Mouse (Mus musculus): ENCODE results near the gene Rbm6. TPM values are rescaled to one million over a fixed set of nuclear protein-coding genes. Genes with fewer than 3 reads are reported as not detected.
A peak's percentile ranks its signal among the peaks of the same experiment; 100 is the strongest.

The Rbm6 gene
- polyA plus RNA-seq, 1 experiment, result 19.0 TPM

DNA sequence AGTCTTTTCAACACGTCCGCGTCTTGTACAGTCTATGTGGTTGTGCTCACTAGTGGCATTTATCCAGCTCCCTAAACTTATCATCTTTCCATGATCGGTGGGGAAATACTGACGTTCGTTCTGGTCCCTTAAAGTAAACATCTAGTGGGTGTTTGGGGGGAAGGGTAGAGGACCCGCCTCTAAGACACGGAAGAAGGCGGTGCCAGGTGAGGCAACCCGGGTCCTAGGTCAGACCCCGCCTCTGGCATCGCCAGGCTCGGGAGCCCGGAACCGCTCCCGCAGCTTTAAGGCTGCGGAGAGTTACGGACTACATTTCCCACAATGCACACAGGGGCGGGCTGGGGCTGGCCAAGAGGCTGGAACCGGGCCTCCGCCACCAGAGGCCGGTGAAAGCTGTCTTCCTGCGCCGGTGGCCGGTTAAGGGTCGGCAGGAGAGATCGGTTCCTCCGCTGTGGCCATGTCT lies 14.8 kb upstream of the Rbm6 start, which contains the start of gene Mon1a:
TSS of gene Mon1a (plus strand) at position 348 of the 463 bp plus-strand sequence.
- under 1% methylated on average over 28 of the region's 28 CpGs for WGBS
- DNase-seq (ENCODE audit: low read depth, low spot score), result no peak

DNA sequence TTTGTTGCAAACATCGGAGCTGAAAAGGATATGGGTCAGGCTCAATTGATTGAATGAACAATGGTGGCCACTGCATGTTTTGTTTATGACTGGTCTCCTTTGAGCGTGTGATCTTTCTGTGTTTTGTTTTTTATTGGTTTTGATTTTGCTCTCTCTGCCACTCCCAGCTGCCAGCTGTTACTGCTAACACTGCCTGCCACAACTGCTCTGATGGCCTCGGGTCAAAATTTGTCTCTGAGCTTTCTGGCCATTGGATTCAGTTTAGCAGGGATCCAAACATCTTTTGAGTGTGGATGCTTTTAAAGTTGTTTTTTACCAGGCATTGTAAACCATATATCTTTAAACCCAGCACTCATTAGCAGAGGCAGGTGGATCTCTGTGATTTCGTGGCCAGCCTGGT lies 7.4 kb upstream of the Rbm6 start:
- WGBS, result 41% methylated on average over 4 of the region's 4 CpGs
- DNase-seq (ENCODE audit: low read depth, low spot score), result no peak

DNA sequence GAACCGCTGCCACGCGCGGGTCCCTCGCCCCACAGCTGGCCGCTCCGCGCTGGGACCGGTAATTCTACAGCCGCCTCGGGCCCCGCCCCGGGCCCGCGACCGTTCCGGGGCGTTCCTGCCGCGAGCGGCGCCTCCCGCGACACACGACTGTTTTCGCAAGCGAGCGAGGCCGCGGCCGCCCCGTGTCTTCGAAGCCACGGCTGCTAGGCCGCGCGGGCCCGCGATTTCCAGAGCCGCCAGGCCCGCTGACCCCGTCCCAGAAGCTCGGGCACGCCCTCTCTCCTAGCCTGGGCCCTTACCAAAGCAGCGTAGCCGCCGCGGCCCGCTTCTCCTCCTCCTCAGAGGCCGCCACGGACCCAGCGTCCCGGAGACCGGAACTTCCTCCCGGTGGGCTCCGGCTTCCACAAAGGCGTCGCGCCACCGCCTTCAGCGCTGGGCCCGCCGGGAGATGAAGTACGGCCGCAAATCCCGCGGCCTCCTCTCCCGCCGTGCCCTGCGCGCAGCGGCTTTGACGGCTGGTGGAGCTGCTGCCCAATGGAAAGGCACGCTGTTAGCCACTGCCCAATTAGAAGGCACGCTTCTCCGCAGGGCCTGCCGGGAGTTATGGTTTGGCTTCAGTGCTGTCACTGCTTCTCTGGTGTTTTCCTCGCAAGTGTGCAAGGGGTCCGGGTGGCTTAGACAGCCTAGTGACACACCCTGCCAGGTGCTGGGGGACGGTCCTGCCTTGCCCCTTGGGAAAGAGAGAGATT lies 513 bp downstream of the Rbm6 start:
- DNase-seq (ENCODE audit: low read depth, low spot score), result peak; percentile 87
- WGBS, result under 1% methylated on average over 80 of the region's 80 CpGs

DNA sequence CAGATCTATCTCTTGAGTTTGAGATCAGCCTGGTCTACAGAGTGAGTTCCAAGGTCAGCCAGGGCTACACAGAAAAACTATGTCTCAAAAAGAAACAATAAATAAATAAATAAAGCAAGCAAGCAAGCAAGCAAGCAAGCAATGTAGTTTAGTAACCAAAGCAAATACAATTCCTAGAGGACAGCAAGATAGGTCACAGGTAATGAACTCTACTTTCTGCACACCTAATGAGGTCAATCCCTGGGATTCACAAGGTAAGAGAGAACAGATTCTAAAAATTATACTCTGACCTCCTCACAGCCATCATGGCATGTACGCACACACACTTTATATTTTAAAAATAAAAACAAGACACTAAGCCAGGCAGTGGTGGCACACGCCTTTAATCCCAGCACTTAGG lies 7.0 kb downstream of the Rbm6 start:
- WGBS, result 100% methylated on average over 2 of the region's 2 CpGs
- DNase-seq (ENCODE audit: low read depth, low spot score), result no peak

DNA sequence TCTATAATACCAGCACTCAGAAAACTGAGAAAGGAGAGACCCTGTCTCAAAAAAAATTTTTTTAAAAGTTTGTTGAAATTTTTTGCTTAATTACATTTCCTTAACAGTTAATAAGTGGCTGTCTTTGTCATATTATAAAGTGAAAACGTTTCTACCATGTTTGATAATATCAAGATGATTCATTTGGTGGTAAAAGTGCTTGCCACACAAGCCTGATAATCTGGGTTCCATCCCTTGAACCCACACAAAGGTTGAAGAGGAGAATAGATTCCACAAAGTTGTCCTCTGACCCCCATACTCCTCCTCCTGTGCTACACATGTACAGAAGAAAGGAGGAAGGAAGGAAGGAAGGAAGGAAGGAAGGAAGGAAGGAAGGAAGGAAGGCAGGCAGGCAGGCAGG lies 8.5 kb downstream of the Rbm6 start:
- no peak for DNase-seq (ENCODE audit: low read depth, low spot score)
- 43% methylated on average over 1 of the region's 1 CpGs for WGBS

DNA sequence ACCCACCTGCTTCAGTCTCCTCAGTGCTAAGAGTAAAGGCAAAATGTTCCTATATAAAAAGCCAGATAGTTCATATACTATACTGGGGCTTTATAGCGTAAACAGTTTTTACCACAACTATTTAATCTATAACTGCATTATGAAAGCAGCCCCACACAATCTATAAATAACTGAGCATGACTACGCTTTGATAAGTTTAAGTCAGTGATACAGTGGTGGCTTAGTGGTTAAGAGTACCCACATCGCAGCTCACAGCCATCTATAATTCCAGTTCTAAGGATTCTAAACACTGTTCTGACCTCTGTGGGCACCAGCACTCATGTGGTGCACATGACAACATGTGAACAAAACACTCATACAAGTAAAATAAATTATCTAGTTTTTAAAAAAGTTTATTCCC lies 14.7 kb downstream of the Rbm6 start:
- 95% methylated on average over 3 of the region's 3 CpGs for WGBS
- DNase-seq (ENCODE audit: low read depth, low spot score), result no peak

DNA sequence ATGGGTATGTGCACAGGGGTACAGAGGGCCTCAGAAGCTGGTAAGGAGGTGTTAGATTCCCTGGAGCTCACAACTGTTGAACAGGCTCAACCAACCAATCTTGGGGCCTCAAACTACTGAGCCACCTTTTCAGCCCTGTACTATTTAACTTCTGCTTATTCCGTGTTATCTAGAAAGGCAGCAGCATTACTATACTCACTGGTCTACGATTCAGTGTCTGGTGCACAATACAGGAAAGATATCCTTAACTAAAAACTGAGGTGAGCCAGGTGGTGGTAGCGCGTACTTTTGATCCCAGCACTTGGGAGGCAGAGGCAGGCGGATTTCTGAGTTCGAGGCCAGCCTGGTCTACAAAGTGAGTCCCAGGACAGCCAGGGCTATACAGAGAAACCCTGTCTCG lies 24.1 kb downstream of the Rbm6 start:
- DNase-seq (ENCODE audit: low read depth, low spot score), result no peak
- WGBS, result 97% methylated on average over 7 of the region's 7 CpGs

DNA sequence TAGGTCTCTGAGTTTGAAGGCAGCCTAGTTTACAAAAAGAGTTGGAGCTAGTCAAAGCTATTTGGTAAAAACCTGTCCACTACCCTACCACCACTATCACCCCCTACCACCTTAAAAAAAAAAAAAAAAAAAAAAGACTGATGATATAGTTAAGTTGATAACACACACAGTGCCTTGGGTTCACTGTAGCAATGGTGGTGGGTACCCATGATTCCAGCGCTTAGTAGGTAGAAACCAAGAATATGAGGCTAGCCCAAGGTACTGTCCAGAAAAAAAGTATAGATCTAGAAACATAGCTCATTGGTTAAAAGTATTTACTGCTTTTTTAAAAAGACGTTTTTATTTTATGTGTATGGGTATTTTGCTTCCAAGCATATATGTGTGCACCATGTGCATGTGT lies 30.3 kb downstream of the Rbm6 start:
- 97% methylated on average over 2 of the region's 2 CpGs for WGBS
- DNase-seq (ENCODE audit: low read depth, low spot score), result no peak

DNA sequence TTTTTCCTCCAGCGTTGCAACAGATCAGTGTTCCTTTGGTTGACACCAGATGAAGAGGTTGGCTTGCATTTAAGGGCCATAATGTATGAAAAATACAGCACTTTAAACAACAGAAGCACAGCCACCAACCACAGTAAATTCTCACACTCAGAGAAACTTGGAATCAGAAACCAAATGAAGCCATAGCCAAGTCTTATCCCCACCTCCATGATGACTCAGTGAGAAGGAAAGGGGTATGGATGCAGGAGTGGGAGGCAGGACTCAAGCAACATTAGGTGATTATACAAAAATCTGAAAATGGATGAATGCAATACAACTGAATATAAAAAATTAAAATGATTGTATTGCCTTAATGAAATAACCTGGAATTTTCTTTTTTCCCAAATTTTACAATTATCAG lies 34.2 kb downstream of the Rbm6 start:
- DNase-seq (ENCODE audit: low read depth, low spot score), result no peak
- WGBS, result 100% methylated on average over 1 of the region's 1 CpGs

DNA sequence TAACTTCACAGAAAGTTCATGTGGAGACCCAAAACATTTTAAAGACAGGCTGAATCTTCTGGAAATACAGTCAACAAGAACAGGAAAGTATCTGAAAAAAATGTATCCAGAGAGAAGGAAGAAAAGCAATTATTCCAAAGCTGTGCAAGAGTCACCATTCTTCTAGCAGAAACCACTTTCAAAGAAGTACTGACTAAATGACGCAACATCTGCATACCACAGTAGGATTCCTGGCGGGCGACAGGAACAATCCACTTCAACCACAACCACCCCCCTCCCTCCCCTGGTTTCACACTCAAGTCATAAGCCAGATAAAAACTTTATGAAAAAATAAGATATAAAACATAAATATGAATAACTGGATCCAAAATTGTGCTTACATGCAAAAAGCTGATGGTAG lies 39.2 kb downstream of the Rbm6 start:
- DNase-seq (ENCODE audit: low read depth, low spot score), result no peak
- WGBS, result 76% methylated on average over 3 of the region's 3 CpGs

DNA sequence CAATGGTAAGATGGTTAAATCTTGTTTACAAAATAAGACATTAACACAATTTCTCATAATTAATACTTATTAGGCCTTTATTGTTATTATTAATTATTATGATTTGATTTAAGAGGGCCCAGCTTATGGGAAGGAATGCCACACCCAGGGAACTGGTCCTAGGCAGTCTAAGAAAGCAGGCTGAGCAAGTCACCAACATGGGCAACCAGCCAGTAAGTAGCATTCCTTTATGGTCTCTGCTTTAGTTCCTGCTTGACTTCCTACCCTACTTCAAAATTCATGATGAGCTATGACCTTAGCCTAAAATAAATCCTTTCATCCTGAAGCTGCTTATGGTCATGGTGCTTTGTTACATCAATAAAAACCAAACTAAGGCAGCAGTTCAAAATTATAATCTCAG lies 41.3 kb downstream of the Rbm6 start:
- DNase-seq (ENCODE audit: low read depth, low spot score), result peak; percentile 4

DNA sequence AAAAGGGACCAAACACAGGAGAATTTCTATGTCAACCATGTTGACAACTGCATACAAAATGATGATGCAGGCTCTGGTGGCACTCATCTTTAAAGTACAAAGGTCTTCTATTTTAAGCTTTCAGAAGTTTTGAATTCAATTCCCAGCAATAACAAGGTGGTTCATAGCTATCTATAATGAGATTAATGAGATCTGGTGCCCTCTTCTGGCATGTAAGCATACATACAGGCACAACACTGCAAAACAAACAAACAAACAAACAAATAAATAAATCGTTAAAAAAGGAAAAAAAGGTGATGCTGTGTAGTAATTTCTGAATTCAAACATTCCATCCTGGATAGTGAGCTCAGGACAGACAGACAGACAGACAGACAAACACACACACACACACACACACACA lies 60.9 kb downstream of the Rbm6 start:
- DNase-seq (ENCODE audit: low read depth, low spot score), result no peak
- 81% methylated on average over 1 of the region's 1 CpGs for WGBS

DNA sequence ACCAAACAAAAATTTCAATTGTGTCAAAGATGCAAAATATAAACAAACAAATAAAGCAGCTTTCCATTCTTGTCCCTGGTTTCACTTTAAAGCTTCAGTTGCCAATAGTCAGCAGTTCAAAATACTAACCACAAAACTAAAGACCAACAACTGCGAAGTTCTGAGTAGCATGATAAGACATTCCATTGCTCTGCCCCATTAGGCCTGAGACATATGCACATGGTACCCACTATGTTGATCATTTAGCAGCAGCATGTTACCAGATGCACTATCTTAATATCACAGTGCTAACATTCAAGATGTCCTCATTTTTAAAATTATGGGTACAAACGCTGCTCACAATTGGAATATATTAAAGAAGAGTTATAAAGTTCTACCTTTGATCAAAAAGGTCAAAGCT lies 62.1 kb downstream of the Rbm6 start:
- 98% methylated on average over 2 of the region's 2 CpGs for WGBS
- DNase-seq (ENCODE audit: low read depth, low spot score), result no peak

DNA sequence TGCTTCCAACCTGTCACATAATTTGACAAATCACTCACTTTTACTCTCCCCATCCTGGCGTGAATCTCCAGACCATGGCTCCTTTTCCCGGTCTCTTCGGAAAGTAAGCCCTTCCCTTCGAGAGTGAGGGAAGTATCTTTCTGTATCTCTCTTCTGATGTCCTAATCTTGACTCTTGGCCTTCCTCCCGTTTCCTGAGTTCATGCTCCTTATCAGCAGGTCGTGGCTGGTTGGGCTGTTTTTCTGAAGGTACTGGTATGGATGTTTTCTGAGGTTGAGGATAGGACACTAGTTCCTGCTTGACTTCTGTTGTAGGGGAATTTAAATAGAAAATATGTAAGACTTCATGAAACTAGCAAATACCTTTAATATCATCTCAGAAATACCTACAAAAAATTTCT lies 81.3 kb downstream of the Rbm6 start:
- no peak for DNase-seq (ENCODE audit: low read depth, low spot score)
- WGBS, result 85% methylated on average over 6 of the region's 6 CpGs

DNA sequence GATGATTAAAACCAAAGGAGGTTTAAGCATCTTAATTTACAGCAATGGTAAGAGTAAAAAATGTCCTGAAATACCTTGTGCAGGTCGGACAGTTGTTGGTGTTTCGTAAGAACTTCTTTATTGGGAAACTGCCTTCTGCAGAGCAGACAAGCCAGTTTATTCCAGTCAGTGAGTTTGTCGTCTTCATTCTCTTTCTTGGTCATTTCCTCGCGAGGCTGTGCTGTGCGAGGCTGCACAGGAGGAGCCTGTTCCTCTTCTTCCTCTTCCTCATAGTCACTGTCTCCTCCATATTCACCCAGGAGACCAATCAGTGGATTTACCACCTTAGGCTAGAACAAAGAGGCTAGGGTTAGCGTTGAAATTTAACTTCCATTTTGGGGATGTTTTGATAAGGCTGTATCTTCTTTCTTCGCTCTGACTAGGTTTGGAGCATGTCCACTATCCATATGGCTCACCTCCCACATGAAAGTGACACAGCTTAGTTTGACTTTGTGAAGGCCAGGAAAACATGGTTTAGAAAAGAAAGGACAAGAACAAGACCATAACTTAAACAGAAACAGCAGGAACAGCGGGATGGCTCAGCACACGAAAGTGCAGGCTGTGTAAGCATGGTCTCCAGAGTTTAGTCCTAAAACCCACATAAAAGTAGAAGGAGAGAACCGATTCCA lies 90.4 kb downstream of the Rbm6 start:
- WGBS, result 88% methylated on average over 11 of the region's 11 CpGs
- DNase-seq (ENCODE audit: low read depth, low spot score), result no peak

DNA sequence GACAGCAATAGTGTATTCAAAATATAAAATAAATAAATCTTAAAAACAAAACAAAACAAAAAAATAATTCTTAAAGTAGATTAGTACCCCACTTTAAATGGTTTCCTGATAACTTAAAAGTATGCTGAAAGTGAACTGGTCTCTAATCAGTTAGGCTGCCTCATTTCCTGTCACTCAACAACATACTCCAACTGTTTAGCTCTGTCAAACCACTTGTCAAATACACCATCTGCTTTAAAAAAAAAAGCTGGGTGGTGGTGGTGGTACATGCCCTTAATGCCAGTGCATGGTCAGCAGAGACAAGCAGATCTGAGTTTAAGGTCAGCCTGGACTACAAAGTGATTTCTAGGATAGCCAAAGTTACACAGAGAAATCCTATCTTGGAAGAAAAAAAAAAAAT lies 96.2 kb downstream of the Rbm6 start:
- no peak for DNase-seq (ENCODE audit: low read depth, low spot score)

DNA sequence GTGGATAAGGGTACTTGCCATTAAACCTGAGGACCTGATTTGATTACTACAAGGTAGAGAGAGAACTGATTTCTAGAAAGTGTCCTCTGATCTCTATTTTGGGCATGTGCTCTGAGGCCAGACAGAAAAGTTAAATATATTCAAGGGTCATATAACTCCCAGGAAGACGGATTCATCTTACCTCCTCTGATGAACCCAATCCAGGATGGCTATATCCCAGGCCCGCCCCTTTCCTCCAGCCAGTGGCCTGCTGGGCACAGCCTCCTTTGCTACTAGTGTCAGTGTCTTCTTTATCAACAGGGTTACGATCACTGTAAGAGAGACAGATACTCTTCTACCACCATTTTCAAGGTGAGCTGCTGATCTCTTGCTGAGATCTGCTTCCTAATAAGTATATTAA lies 98.6 kb downstream of the Rbm6 start:
- DNase-seq (ENCODE audit: low read depth, low spot score), result no peak
- 97% methylated on average over 3 of the region's 3 CpGs for WGBS

DNA sequence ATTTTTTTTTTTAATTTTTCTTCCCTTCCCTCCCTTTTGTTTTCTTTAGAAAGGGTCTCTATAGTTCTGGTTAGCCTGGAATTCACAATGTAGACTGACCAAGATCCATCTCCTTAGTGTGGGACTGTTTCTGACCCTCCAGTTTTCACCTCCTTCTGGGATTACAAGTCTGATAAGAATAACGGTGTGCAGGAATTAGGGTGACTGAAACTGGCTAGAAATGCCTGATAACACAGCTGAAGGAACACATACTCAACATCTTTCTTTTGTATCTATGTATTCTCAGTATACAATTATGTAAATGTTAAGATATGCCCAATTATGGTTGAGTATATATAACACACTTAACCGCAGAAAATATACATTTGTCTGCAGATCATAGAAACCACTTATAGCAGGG lies 101.3 kb downstream of the Rbm6 start:
- WGBS, result 55% methylated on average over 2 of the region's 2 CpGs
- DNase-seq (ENCODE audit: low read depth, low spot score), result no peak

DNA sequence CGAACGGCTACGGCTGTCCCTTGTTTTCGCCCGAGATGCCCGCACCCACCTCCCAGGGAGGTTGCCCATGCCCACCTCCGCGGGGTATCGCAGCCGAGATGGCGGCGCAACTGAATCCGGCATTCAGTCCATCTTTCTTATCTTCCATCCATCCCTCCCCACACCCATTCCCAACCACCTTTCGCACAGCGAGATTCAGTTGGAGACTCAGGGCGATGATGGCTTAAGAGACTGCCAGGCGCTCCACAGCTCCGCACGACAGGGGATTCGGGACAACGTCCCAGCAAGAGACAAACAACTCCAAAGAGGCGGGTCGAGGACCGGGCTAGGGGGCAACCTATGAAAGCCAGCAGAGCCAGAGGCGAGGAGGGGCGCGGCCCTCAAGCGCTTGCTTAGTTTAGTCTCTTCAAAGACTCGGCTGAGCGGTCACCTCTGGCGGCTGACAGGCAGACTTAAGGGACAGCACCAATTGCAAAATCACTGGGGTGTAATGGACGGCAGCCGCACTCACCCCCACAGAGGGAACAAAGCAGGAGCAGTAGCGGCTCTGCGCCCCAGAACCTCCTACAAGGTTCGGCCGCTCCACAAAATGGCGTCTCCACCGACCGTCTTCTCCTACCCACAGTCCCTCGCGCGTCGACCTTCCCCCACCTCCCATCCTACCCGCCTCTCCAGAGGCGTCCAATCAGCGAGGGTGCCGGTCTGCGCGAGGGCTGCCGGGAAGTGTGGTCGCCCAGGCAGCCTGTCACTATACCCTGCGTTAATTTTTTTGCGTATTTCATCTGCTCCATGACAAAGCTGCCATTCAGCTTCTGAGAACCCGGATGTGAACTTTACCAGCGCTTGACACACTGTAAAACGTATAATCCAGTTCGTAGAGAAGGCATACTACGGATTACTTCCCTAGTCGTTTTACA lies 102.4 kb downstream of the Rbm6 start, which contains the start of gene Rbm5:
TSS of gene Rbm5 (minus strand) at position 623 of the 917 bp plus-strand sequence.
- under 1% methylated on average over 60 of the region's 60 CpGs for WGBS
- peak; percentile 78 for DNase-seq (ENCODE audit: low read depth, low spot score)

DNA sequence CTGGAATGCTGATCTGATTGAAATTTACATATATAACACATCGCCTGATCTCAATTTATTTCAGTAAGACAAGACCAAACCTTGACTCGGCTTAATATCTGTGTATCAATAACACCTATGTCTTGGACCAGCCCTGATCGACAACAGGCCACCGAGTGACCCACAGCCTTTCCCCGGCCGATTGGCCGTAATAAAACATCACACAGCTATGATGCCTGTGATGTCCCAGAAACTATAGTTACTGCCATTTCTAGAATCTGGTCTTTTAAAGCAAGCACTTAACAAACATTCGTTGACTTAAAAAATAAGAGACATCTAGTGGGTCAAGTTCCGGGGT lies 103.0 kb downstream of the Rbm6 start:
- under 1% methylated on average over 9 of the region's 9 CpGs for WGBS
- DNase-seq (ENCODE audit: low read depth, low spot score), result peak; percentile 11
